Mouse (Mus musculus) heart, embryonic 14.5 days (tissue): ENCODE data around the gene Pik3r2. TPM values are rescaled to one million over a fixed set of nuclear protein-coding genes. Genes with fewer than 3 reads are reported as not detected.
"Not testable (repeated sequence)": the region's sequence is repeated elsewhere in the genome, so short reads cannot be mapped to it uniquely, and the experiment has no call there.

Experiments
- ATAC-seq: fragments of 200-750 bp; cut with Nextera tagmentation; 2 replicates; pipeline ENCODE4 v1.8.0; 2017; ENCODE audit warnings: low read depth, moderate TSS enrichment; ENCODE audit not compliant: insufficient number of reproducible peaks, insufficient read depth, low FRiP score
- H3K27ac ChIP-seq, 2 experiments: fragments of 200-500 bp in 1 of 2; fragments of 300-500 bp in 1 of 2; sonication (generic) in 1 of 2; replicated peaks in 1 of 2; 2 replicates each; pipeline ENCODE4 v1.5.1; 2012 to 2014; ENCODE audit warnings: low read depth in 2 of 2, low read length in 2 of 2, control low read depth in 1 of 2, mild to moderate bottlenecking in 1 of 2, mixed read lengths in 1 of 2; ENCODE audit not compliant: control insufficient read depth in 1 of 2, insufficient read depth in 1 of 2
- H3K27me3 ChIP-seq: fragments of 300-500 bp; sonication (generic); 2 replicates; pipeline ENCODE4 v1.6.1; 2014; ENCODE audit warnings: mild to moderate bottlenecking, low read length, control low read depth; ENCODE audit not compliant: control insufficient read depth, insufficient read depth
- H3K36me3 ChIP-seq: fragments of 300-500 bp; sonication (generic); 2 replicates; pipeline ENCODE4 v1.6.1; 2014; ENCODE audit warnings: mild to moderate bottlenecking, control low read depth, low read length, mixed read lengths; ENCODE audit not compliant: control insufficient read depth, insufficient read depth
- H3K4me1 ChIP-seq, 2 experiments: fragments of 200-500 bp in 1 of 2; fragments of 300-500 bp in 1 of 2; sonication (generic) in 1 of 2; 2 replicates each; pipeline ENCODE4 v1.6.1; 2012 to 2014; ENCODE audit warnings: low read length in 2 of 2, control low read depth in 1 of 2, mixed read lengths in 1 of 2; ENCODE audit not compliant: control insufficient read depth in 2 of 2, insufficient read depth in 2 of 2
- H3K4me2 ChIP-seq: fragments of 300-500 bp; sonication (generic); 2 replicates; pipeline ENCODE4 v1.6.1; 2014; ENCODE audit warnings: mild to moderate bottlenecking, low read length
- H3K4me3 ChIP-seq, 2 experiments: fragments of 200-500 bp in 1 of 2; fragments of 300-500 bp in 1 of 2; sonication (generic) in 1 of 2; 2 replicates each; pipeline ENCODE4 v1.5.1; 2012 to 2014; ENCODE audit warnings: low read length in 2 of 2, mild to moderate bottlenecking in 2 of 2, control low read depth in 1 of 2, low read depth in 1 of 2, moderate library complexity in 1 of 2; ENCODE audit not compliant: control insufficient read depth in 1 of 2, insufficient read depth in 1 of 2
- H3K9ac ChIP-seq: fragments of 300-500 bp; sonication (generic); 2 replicates; pipeline ENCODE4 v1.6.1; 2014; ENCODE audit warnings: mild to moderate bottlenecking, low read length
- H3K9me3 ChIP-seq: fragments of 300-500 bp; sonication (generic); 2 replicates; pipeline ENCODE4 v1.6.1; 2016; ENCODE audit warnings: low read length, control low read depth; ENCODE audit not compliant: control insufficient read depth
- WGBS: fragments of 180-500 bp; shearing (Covaris S2); extraction: QIAGEN DNeasy Blood & Tissue Kit; methylation state at CpG from one replicate; pipeline ENCODE4 v1.1.7; 2014; 5-methylcytosine and 5-hydroxymethylcytosine counted together
- polyA plus RNA-seq: library from polyadenylated mRNA; unstranded; fragments of >200 nt; fragmentation: Nextera tagmentation; extraction: Ambion mirVana; gene quantifications from 2 replicates; pipeline ENCODE4 v1.2.1, GENCODE M21; 2014

Gene Pik3r2
- 23.1 and 26.7 TPM in 2 replicates for polyA plus RNA-seq

DNA sequence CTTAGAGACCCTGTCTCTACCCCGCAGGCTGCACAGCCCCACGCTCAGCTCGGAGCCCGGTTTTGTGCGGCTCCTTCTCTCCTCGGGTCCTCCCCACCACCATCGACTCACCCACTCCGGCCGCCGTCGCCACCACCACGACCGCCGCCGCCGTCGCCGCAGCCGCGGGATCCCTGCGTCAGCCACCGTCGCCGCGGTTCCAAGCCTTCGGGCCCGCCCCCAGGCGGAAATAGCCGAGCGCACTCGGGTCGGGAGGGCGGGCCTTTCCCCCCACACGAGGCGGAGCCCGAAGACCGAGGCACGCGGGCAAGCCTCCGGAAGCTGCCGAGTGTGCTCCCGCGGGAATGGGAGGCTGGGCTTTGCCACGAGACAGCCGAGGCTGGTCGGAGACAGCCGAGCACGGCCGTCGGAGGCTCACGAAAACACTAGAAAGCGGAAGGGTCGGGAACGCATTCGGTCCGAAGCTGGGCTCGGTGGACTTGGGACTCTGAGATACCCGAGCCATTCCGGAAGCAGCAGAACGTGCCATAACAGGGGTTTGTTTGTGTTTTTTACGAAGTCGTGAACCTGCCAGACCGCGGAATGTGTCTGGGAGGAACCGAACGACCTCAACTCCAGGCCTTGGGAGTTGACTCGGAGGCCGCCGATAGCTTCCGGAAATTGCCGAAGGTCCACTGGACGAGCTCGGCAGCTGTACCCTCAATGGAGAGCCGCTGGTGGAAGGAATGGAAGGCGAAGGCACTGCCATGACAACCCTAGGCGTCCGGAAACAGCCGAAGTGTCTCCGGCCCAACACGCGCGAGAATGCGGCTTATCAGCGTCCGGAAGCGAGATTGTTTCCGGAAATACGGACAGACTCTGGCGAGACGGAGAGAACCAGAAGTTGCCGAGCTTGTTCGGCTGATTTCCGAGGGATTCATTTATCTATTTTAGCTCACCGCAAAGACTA, at the start of gene Pik3r2:
Pik3r2 (minus strand) TSS at position 218 of the 949 bp plus-strand sequence.
- peaks cover 59% of the 10 kb centered on the region for H3K36me3 ChIP-seq
- peak within 1 kb of the TSS; percentile 100 for H3K9ac ChIP-seq
- H3K27me3 ChIP-seq, result no peaks in the 10 kb centered on the region
- H3K27ac ChIP-seq, result peak within 1 kb of the TSS; percentile 98 to 99
- H3K4me1 ChIP-seq, result peaks cover 22 to 36% of the 10 kb centered on the region in 2 experiments
- H3K9me3 ChIP-seq, result no peaks in the 10 kb centered on the region
- ATAC-seq, result peak; percentile 80
- peak within 1 kb of the TSS; percentile 98 for H3K4me2 ChIP-seq
- H3K4me3 ChIP-seq, result peak within 1 kb of the TSS; percentile 81 to 86
- WGBS, result under 1% methylated on average over 94 of the region's 94 CpGs

DNA sequence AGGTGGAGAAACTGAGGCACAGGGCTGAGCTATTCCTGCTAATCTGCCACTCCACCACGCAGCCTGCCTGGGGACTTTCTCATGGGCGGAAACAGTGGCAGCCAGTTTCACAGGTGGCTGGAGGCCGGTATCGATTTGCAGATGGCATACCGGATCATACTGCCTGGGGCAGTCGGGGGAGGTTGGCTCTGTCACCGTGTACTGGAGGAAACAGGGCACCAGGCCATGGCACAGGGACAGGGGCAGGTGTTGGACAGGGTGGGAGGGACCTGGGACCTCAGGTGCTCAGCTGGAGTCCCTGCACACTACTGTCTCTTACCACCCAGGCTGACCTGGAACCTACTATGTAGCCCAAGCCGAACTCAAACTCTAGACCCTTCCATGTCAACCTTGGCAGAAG, 49.3 kb upstream of the Pik3r2 start:
- ATAC-seq, result no peak
- no peak overlapping the region for H3K9ac ChIP-seq
- WGBS, result 81% methylated on average over 8 of the region's 8 CpGs
- H3K4me3 ChIP-seq, result no peak overlapping the region
- no peaks in the 10 kb centered on the region for H3K4me1 ChIP-seq
- no peak overlapping the region for H3K27ac ChIP-seq
- no peaks in the 10 kb centered on the region for H3K36me3 ChIP-seq
- H3K9me3 ChIP-seq, result no peaks in the 10 kb centered on the region
- no peak overlapping the region for H3K4me2 ChIP-seq
- H3K27me3 ChIP-seq, result peaks cover 10% of the 10 kb centered on the region; the same call in 1 of the 2 replicates

DNA sequence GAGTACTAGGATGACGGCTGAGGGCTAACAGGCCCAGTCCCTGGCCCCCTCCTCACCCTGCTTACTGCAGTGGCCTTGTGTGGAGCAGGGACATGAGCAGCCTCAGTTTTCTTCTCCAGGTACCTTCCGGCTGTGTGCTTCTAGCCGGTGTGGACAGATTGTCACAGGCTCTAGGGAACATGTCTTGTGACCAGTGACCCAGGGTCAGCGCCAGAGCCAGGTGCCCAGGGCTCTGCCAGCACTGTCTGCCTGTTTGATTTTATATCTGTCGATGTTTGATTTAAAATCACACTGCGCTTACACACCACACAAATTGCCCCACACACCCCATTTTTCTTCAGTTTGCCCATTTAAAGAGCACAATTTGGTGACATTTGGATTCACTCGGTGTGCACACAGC, 47.3 kb upstream of the Pik3r2 start:
- H3K4me3 ChIP-seq, result no peak overlapping the region
- ATAC-seq, result no peak
- 78% methylated on average over 7 of the region's 7 CpGs for WGBS

DNA sequence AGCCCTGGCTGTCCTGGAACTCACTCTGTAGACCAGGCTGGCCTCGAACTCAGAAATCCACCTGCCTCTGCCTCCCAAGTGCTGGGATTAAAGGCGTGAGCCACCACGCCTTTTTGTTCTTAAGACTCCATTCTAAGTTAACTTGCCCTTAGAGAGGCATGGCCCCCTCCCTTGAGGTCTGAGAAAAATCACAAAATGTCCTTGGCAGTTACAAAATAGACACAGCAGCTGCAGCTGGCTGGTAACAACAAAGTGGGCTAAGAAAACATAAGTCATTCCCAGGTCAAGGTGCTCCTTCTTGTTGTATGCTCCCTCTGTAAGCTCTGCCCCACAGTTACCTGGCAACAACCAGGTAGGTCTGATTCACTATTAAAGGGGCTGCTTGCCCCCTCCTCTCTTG, 46.1 kb upstream of the Pik3r2 start:
- WGBS, result 74% methylated on average over 3 of the region's 3 CpGs

More for the DNA sequence above, 47.3 kb upstream of the Pik3r2 start:
- Histone ChIP-seq H3K4me1 (no peaks in the 10 kb centered on the region; a peak in 1 of 4 replicates), H3K36me3 (no peaks in the 10 kb centered on the region), H3K9me3 (peaks cover 1% of the 10 kb centered on the region; the same call in 1 of the 2 replicates), H3K9ac (no peak overlapping the region), H3K27me3 (peaks cover 22% of the 10 kb centered on the region), H3K4me2 (no peak overlapping the region), H3K27ac (no peak overlapping the region)

DNA sequence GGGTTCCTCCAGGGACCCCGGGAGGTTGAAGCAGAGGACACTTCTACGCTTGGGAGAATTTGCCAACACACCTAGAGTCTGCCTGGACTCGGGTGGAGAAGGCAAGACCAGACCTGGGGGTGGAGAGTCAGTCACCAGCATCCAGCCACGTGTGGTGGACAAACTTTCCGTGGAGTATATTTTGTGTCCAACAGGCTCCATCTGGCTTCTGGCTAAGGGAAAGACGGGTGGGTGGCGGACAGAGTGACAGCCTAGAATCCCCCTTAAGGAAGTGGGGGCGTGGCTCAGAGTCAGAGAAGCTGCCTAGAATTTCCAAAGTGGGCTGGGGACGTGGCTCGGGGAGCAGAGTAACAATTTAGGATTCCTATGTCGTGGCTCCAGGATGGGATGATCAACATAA, 45.5 kb upstream of the Pik3r2 start:
- ATAC-seq, result no peak
- peaks cover 31% of the 10 kb centered on the region for H3K27me3 ChIP-seq
- WGBS, result 32% methylated on average over 11 of the region's 11 CpGs
- H3K36me3 ChIP-seq, result no peaks in the 10 kb centered on the region
- no peak overlapping the region for H3K4me2 ChIP-seq
- no peak overlapping the region for H3K9ac ChIP-seq
- peaks cover 11% of the 10 kb centered on the region for H3K9me3 ChIP-seq
- H3K4me1 ChIP-seq, result no peaks in the 10 kb centered on the region; a peak in 1 of 4 replicates
- no peak overlapping the region for H3K27ac ChIP-seq
- no peak overlapping the region for H3K4me3 ChIP-seq

More for the DNA sequence above, 46.1 kb upstream of the Pik3r2 start:
- H3K4me1 ChIP-seq, H3K4me3 ChIP-seq, H3K9ac ChIP-seq, H3K27ac ChIP-seq, H3K36me3 ChIP-seq, H3K4me2 ChIP-seq, ATAC-seq, H3K9me3 ChIP-seq: not testable (repeated sequence)
- H3K27me3 ChIP-seq, result peaks cover 25% of the 10 kb centered on the region

DNA sequence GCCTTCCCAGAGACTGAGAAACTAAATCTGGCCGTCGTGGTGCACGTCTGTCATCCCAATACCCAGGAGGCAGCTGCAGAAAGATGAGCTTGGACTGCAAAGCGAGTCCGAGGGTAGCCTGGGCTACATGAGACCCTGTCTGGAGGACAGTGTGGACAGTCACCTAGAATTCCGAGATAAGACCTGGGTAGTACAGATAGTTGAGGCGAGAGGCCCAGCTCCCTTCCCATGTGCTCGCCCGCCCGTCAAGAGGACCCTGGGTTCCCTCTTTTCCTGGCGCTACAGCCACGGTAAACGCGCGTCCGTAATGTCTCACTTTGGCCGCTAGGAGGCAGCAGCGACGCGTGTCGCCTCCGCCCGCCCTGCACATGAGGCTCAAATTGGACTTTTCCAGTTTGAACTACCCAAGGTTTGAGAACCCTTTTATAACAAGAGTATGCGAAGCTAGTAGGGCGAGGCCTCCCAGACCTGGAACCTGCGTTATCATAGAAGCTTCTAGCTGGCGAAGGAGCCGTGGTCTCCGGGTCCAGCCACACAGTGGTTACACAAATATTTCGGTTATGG, 45.0 kb upstream of the Pik3r2 start:
- Histone ChIP-seq H3K9ac (no peak overlapping the region), H3K4me1 (peaks cover 3% of the 10 kb centered on the region in 2 experiments; a peak in 1 of 4 replicates), H3K4me3 (no peak overlapping the region), H3K27me3 (peaks cover 36% of the 10 kb centered on the region), H3K36me3 (no peaks in the 10 kb centered on the region), H3K27ac (no peak overlapping the region), H3K9me3 (peaks cover 11% of the 10 kb centered on the region), H3K4me2 (no peak overlapping the region)
- WGBS, result 15% methylated on average over 30 of the region's 30 CpGs
- ATAC-seq, result no peak

DNA sequence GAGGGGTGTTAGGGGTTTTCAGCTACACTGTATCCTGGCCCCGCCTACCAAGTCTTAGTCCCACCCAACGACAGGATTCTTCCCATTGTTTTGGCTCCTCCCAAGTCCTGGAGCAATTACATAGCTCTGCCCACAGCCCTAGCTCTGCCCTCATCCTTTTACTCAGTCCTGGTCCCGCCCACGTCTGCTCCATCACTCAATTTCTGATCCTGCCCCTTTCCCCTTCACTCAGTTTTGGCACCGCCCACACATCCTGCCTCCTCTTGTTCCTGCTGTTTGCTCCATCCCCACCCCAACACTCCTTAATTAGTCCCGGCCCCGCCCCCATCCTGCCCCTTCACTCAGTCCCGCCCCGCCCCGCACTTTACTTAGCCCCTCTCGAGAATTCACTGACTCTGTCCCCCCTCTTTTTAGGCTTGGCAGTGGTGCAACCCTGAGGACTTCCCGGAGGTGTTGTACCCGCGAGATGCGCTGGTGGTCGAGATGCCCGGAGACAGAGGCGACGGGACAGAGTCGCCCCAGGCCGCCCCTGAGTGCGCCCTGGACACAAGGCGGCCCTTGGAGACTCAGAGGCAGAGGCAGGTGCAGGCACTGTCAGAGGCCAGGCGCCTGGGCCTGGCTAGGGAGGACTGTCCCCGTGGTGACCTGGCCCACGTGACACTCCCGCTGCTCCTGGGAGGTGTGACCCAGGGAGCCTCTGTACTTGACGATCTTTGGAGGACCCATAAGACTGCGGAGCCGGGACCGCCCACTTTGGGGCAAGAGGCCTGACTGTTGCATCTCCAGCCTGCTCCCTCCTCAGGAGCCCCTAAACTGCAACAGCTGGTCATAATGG, 43.8 kb upstream of the Pik3r2 start:
- Histone ChIP-seq H3K4me3 (peak overlapping the region in 1 of 2 experiments; percentile 4; a peak in 1 of 4 replicates), H3K4me1 (peaks cover 3% of the 10 kb centered on the region in 2 experiments; a peak in 1 of 4 replicates), H3K36me3 (no peaks in the 10 kb centered on the region), H3K27me3 (peaks cover 47% of the 10 kb centered on the region), H3K27ac (no peak overlapping the region), H3K9me3 (peaks cover 11% of the 10 kb centered on the region), H3K9ac (no peak overlapping the region), H3K4me2 (peak overlapping the region; percentile 35)
- 3% methylated on average over 31 of the region's 31 CpGs for WGBS
- ATAC-seq, result peak; percentile 51
